Mouse (Mus musculus): ENCODE results near the gene Rnf41. TPM values are rescaled to one million over a fixed set of nuclear protein-coding genes. Genes with fewer than 3 reads are reported as not detected.

Gene Rnf41
- polyA plus RNA-seq, 1 experiment, result 84.1 TPM

- Histone ChIP-seq H3K4me3 (ENCODE audit: control insufficient read depth, low read depth, low read length) (no peak overlapping the region), H3K36me3 (ENCODE audit: control insufficient read depth, insufficient read depth, low read length) (no peaks in the 10 kb centered on the region), H3K27me3 (ENCODE audit: control insufficient read depth, insufficient read depth, low read length) (no peaks in the 10 kb centered on the region), H3K27ac (ENCODE audit: control insufficient read depth, insufficient read depth, low read depth, low read length) (no peak overlapping the region), H3K4me1 (ENCODE audit: control insufficient read depth, insufficient read depth, low read length) (no peaks in the 10 kb centered on the region)
- TF ChIP-seq CTCF (IDR thresholded peaks at IDR 0.05; ENCODE audit: control insufficient read depth, insufficient read depth, insufficient replicate concordance, low read depth, low read length) (no peak), POLR2A (IDR thresholded peaks at IDR 0.05; ENCODE audit: control insufficient read depth, low read depth, low read length) (no peak)
Observed at GRCm38 (mm10) chr10:128429052-128429451, 17.6 kb downstream of the Rnf41 start.

GRCm38 (mm10) chr10:128429454-128429853 lies 18.0 kb downstream of the Rnf41 start:
- no peak overlapping the region for H3K4me3 ChIP-seq (ENCODE audit: control insufficient read depth, low read depth, low read length)
- no peaks in the 10 kb centered on the region for H3K27me3 ChIP-seq (ENCODE audit: control insufficient read depth, insufficient read depth, low read length)
- no peaks in the 10 kb centered on the region for H3K36me3 ChIP-seq (ENCODE audit: control insufficient read depth, insufficient read depth, low read length)
- H3K27ac ChIP-seq (ENCODE audit: control insufficient read depth, insufficient read depth, low read depth, low read length), result no peak overlapping the region
- no peaks in the 10 kb centered on the region for H3K4me1 ChIP-seq (ENCODE audit: control insufficient read depth, insufficient read depth, low read length)
- no peak for TF ChIP-seq POLR2A (IDR thresholded peaks at IDR 0.05; ENCODE audit: control insufficient read depth, low read depth, low read length)
- TF ChIP-seq CTCF (IDR thresholded peaks at IDR 0.05; ENCODE audit: control insufficient read depth, insufficient read depth, insufficient replicate concordance, low read depth, low read length), result no peak

GRCm38 (mm10) chr10:128433417-128433816 lies 22.0 kb downstream of the Rnf41 start:
- peaks cover 1% of the 10 kb centered on the region; the same call in 1 of the 2 replicates for H3K36me3 ChIP-seq (ENCODE audit: control insufficient read depth, insufficient read depth, low read length)
- H3K27me3 ChIP-seq (ENCODE audit: control insufficient read depth, insufficient read depth, low read length), result no peaks in the 10 kb centered on the region
- no peak overlapping the region for H3K27ac ChIP-seq (ENCODE audit: control insufficient read depth, insufficient read depth, low read depth, low read length)
- H3K4me1 ChIP-seq (ENCODE audit: control insufficient read depth, insufficient read depth, low read length), result no peaks in the 10 kb centered on the region
- TF ChIP-seq CTCF (IDR thresholded peaks at IDR 0.05; ENCODE audit: control insufficient read depth, insufficient read depth, insufficient replicate concordance, low read depth, low read length) (no peak), POLR2A (IDR thresholded peaks at IDR 0.05; ENCODE audit: control insufficient read depth, low read depth, low read length) (no peak)
- no peak overlapping the region for H3K4me3 ChIP-seq (ENCODE audit: control insufficient read depth, low read depth, low read length)

GRCm38 (mm10) chr10:128434681-128435080 lies 23.2 kb downstream of the Rnf41 start:
- no peaks in the 10 kb centered on the region for H3K4me1 ChIP-seq (ENCODE audit: control insufficient read depth, insufficient read depth, low read length)
- no peak overlapping the region for H3K27ac ChIP-seq (ENCODE audit: control insufficient read depth, insufficient read depth, low read depth, low read length)
- peaks cover 1% of the 10 kb centered on the region; the same call in 1 of the 2 replicates for H3K36me3 ChIP-seq (ENCODE audit: control insufficient read depth, insufficient read depth, low read length)
- H3K4me3 ChIP-seq (ENCODE audit: control insufficient read depth, low read depth, low read length), result no peak overlapping the region
- TF ChIP-seq CTCF (IDR thresholded peaks at IDR 0.05; ENCODE audit: control insufficient read depth, insufficient read depth, insufficient replicate concordance, low read depth, low read length) (no peak), POLR2A (IDR thresholded peaks at IDR 0.05; ENCODE audit: control insufficient read depth, low read depth, low read length) (no peak)
- no peaks in the 10 kb centered on the region for H3K27me3 ChIP-seq (ENCODE audit: control insufficient read depth, insufficient read depth, low read length)

GRCm38 (mm10) chr10:128435186-128435823 lies 23.8 kb downstream of the Rnf41 start:
- TF ChIP-seq POLR2A (IDR thresholded peaks at IDR 0.05; ENCODE audit: control insufficient read depth, low read depth, low read length) (no peak), CTCF (IDR thresholded peaks at IDR 0.05; ENCODE audit: control insufficient read depth, insufficient read depth, insufficient replicate concordance, low read depth, low read length) (no peak)
- Histone ChIP-seq H3K27me3 (ENCODE audit: control insufficient read depth, insufficient read depth, low read length) (no peaks in the 10 kb centered on the region), H3K36me3 (ENCODE audit: control insufficient read depth, insufficient read depth, low read length) (peaks cover 1% of the 10 kb centered on the region; the same call in 1 of the 2 replicates), H3K4me1 (ENCODE audit: control insufficient read depth, insufficient read depth, low read length) (no peaks in the 10 kb centered on the region), H3K4me3 (ENCODE audit: control insufficient read depth, low read depth, low read length) (no peak overlapping the region), H3K27ac (ENCODE audit: control insufficient read depth, insufficient read depth, low read depth, low read length) (no peak overlapping the region)

- H3K27me3 ChIP-seq (ENCODE audit: control insufficient read depth, insufficient read depth, low read length), result no peaks in the 10 kb centered on the region
- H3K36me3 ChIP-seq (ENCODE audit: control insufficient read depth, insufficient read depth, low read length), result peaks cover 1% of the 10 kb centered on the region; the same call in 1 of the 2 replicates
Observed at GRCm38 (mm10) chr10:128435873-128436272, 24.4 kb downstream of the Rnf41 start.

GRCm38 (mm10) chr10:128436376-128436775 lies 24.9 kb downstream of the Rnf41 start:
- TF ChIP-seq POLR2A (IDR thresholded peaks at IDR 0.05; ENCODE audit: control insufficient read depth, low read depth, low read length) (no peak), CTCF (IDR thresholded peaks at IDR 0.05; ENCODE audit: control insufficient read depth, insufficient read depth, insufficient replicate concordance, low read depth, low read length) (no peak)
- Histone ChIP-seq H3K27ac (ENCODE audit: control insufficient read depth, insufficient read depth, low read depth, low read length) (no peak overlapping the region), H3K4me1 (ENCODE audit: control insufficient read depth, insufficient read depth, low read length) (no peaks in the 10 kb centered on the region), H3K27me3 (ENCODE audit: control insufficient read depth, insufficient read depth, low read length) (no peaks in the 10 kb centered on the region), H3K4me3 (ENCODE audit: control insufficient read depth, low read depth, low read length) (no peak overlapping the region), H3K36me3 (ENCODE audit: control insufficient read depth, insufficient read depth, low read length) (peaks cover 1% of the 10 kb centered on the region; the same call in 1 of the 2 replicates)

More at GRCm38 (mm10) chr10:128435873-128436272, 24.4 kb downstream of the Rnf41 start:
- Histone ChIP-seq H3K4me3 (ENCODE audit: control insufficient read depth, low read depth, low read length) (no peak overlapping the region), H3K4me1 (ENCODE audit: control insufficient read depth, insufficient read depth, low read length) (no peaks in the 10 kb centered on the region), H3K27ac (ENCODE audit: control insufficient read depth, insufficient read depth, low read depth, low read length) (no peak overlapping the region)
- no peak for TF ChIP-seq CTCF (IDR thresholded peaks at IDR 0.05; ENCODE audit: control insufficient read depth, insufficient read depth, insufficient replicate concordance, low read depth, low read length)
- TF ChIP-seq POLR2A (IDR thresholded peaks at IDR 0.05; ENCODE audit: control insufficient read depth, low read depth, low read length), result no peak

Measured in testis, adult 2 months (tissue).